Mouse (Mus musculus) MEL (cell line): ENCODE data around the gene Bbox1. TPM values are rescaled to one million over a fixed set of nuclear protein-coding genes. Genes with fewer than 3 reads are reported as not detected.

Experiments used
- DNase-seq: peaks from one replicate; pipeline ENCODE4 v3.0.0; 2011; ENCODE audit warnings: low read depth, low spot score
- H3K27ac ChIP-seq: 2 replicates; pipeline ENCODE4 v1.5.1; 2012; ENCODE audit warnings: low read depth, mild to moderate bottlenecking, control low read depth, low read length, moderate library complexity; ENCODE audit not compliant: control insufficient read depth
- H3K27me3 ChIP-seq, 2 experiments: fragments of 150-350 bp in 1 of 2; sonication (generic) in 1 of 2; 2 replicates each; pipeline ENCODE4 v1.6.1; 2012; ENCODE audit warnings: low read length in 2 of 2, mild to moderate bottlenecking in 2 of 2, improper control_type of control experiment in 1 of 2, moderate library complexity in 1 of 2; ENCODE audit not compliant: insufficient read depth in 2 of 2, control insufficient read depth in 1 of 2
- H3K36me3 ChIP-seq, 2 experiments: 2 replicates each; pipeline ENCODE4 v1.6.1; 2012 to 2014; ENCODE audit warnings: low read length in 2 of 2, improper control_type of control experiment in 1 of 2, inconsistent platforms in 1 of 2, mild to moderate bottlenecking in 1 of 2; ENCODE audit not compliant: insufficient read depth in 2 of 2, control insufficient read depth in 1 of 2
- H3K4me1 ChIP-seq, 2 experiments: fragments of 150-350 bp in 1 of 2; sonication (generic) in 1 of 2; 2 replicates each; pipeline ENCODE4 v1.6.1; 2012; ENCODE audit warnings: low read length in 2 of 2, improper control_type of control experiment in 1 of 2, mild to moderate bottlenecking in 1 of 2; ENCODE audit not compliant: insufficient read depth in 2 of 2, control insufficient read depth in 1 of 2
- H3K4me3 ChIP-seq, 2 experiments: fragments of 150-350 bp in 1 of 2; sonication (generic) in 1 of 2; 2 replicates each; pipeline ENCODE4 v1.5.1; 2012; ENCODE audit warnings: low read depth in 2 of 2, low read length in 2 of 2, mild to moderate bottlenecking in 2 of 2, moderate library complexity in 2 of 2, control low read depth in 1 of 2, improper control_type of control experiment in 1 of 2; ENCODE audit not compliant: control insufficient read depth in 1 of 2, insufficient read depth in 1 of 2
- H3K79me2 ChIP-seq: 2 replicates; pipeline ENCODE4 v1.6.1; 2012; ENCODE audit warnings: mild to moderate bottlenecking, low read length, moderate library complexity; ENCODE audit not compliant: control insufficient read depth, poor library complexity, insufficient read depth
- H3K9ac ChIP-seq: 2 replicates; pipeline ENCODE4 v1.6.1; 2012; ENCODE audit warnings: low read depth, mild to moderate bottlenecking, control low read depth, low read length, moderate library complexity; ENCODE audit not compliant: control insufficient read depth, poor library complexity, severe bottlenecking
- H3K9me3 ChIP-seq: fragments of 150-350 bp; sonication (generic); replicated peaks from 2 replicates; pipeline ENCODE4 v1.6.1; 2012; ENCODE audit warnings: mild to moderate bottlenecking, low read length, improper control_type of control experiment, moderate library complexity; ENCODE audit not compliant: insufficient read depth
- BHLHE40 ChIP-seq: IDR thresholded peaks from 2 replicates; pipeline ENCODE4 v1.6.1; 2012; ENCODE audit warnings: low read depth, mild to moderate bottlenecking, inconsistent platforms, low read length, improper control_type of control experiment, borderline replicate concordance
- CHD1 ChIP-seq: IDR thresholded peaks from 2 replicates; pipeline ENCODE4 v1.6.1; 2012; ENCODE audit warnings: low read depth, mild to moderate bottlenecking, inconsistent platforms, low read length, improper control_type of control experiment
- EP300 ChIP-seq, 2 experiments: IDR thresholded peaks; 2 replicates each; pipeline ENCODE4 v1.6.1; 2011; ENCODE audit warnings: improper control_type of control experiment in 2 of 2, low read length in 2 of 2, low read depth in 1 of 2, mild to moderate bottlenecking in 1 of 2
- GATA1 ChIP-seq: IDR thresholded peaks from 2 replicates; pipeline ENCODE4 v1.6.1; 2011; ENCODE audit warnings: low read depth, low read length, improper control_type of control experiment
- MAFK ChIP-seq: IDR thresholded peaks from 2 replicates; pipeline ENCODE4 v1.6.1; 2011; ENCODE audit warnings: low read depth, mild to moderate bottlenecking, low read length, improper control_type of control experiment, borderline replicate concordance
- MXI1 ChIP-seq: IDR thresholded peaks from 2 replicates; pipeline ENCODE4 v1.6.1; 2011; ENCODE audit warnings: mild to moderate bottlenecking, low read depth, low read length, improper control_type of control experiment
- MYB ChIP-seq: IDR thresholded peaks from 2 replicates; pipeline ENCODE4 v1.6.1; 2011; ENCODE audit warnings: mild to moderate bottlenecking, low read depth, low read length, improper control_type of control experiment
- MYC ChIP-seq: IDR thresholded peaks from 2 replicates; pipeline ENCODE4 v1.6.1; 2011; ENCODE audit warnings: low read depth, mild to moderate bottlenecking, low read length, improper control_type of control experiment, moderate library complexity
- NELFE ChIP-seq: IDR thresholded peaks from 2 replicates; pipeline ENCODE4 v1.6.1; 2011; ENCODE audit warnings: low read depth, low read length, improper control_type of control experiment
- POLR2AphosphoS5 ChIP-seq: IDR thresholded peaks from 2 replicates; pipeline ENCODE4 v1.6.1; 2012; ENCODE audit warnings: low read depth, borderline replicate concordance, mild to moderate bottlenecking, inconsistent platforms, low read length, moderate library complexity, mixed read lengths
- SIN3A ChIP-seq: IDR thresholded peaks from 2 replicates; pipeline ENCODE4 v1.6.1; 2012; ENCODE audit warnings: low read length, improper control_type of control experiment, inconsistent platforms
- SMC3 ChIP-seq: IDR thresholded peaks from 2 replicates; pipeline ENCODE4 v1.6.1; 2011; ENCODE audit warnings: low read depth, low read length, improper control_type of control experiment
- TAL1 ChIP-seq: IDR thresholded peaks from 2 replicates; pipeline ENCODE4 v1.6.1; 2012; ENCODE audit warnings: mild to moderate bottlenecking, inconsistent platforms, low read length, moderate library complexity, mixed read lengths
- UBTF ChIP-seq: IDR thresholded peaks from 2 replicates; pipeline ENCODE4 v1.6.1; 2012; ENCODE audit warnings: low read depth, mild to moderate bottlenecking, inconsistent platforms, low read length, improper control_type of control experiment, moderate library complexity, borderline replicate concordance; ENCODE audit not compliant: insufficient read depth
- USF1 ChIP-seq: IDR thresholded peaks from 2 replicates; pipeline ENCODE4 v1.6.1; 2014; ENCODE audit warnings: low read depth, mild to moderate bottlenecking, inconsistent platforms, low read length, improper control_type of control experiment, moderate library complexity
- USF2 ChIP-seq, 2 experiments: IDR thresholded peaks; 2 replicates each; pipeline ENCODE4 v1.6.1; 2011 to 2012; ENCODE audit warnings: improper control_type of control experiment in 2 of 2, low read length in 2 of 2, borderline replicate concordance in 1 of 2, inconsistent platforms in 1 of 2, low read depth in 1 of 2, mild to moderate bottlenecking in 1 of 2; ENCODE audit not compliant: insufficient read depth in 1 of 2
- ZKSCAN1 ChIP-seq: IDR thresholded peaks from 2 replicates; pipeline ENCODE4 v1.6.1; 2012; ENCODE audit warnings: low read depth, mild to moderate bottlenecking, inconsistent platforms, low read length, improper control_type of control experiment, moderate library complexity
- ZNF384 ChIP-seq: IDR thresholded peaks from 2 replicates; pipeline ENCODE4 v1.6.1; 2012; ENCODE audit warnings: low read depth, mild to moderate bottlenecking, inconsistent platforms, low read length, improper control_type of control experiment
- polyA plus RNA-seq, 2 experiments: library from polyadenylated mRNA; stranded (reverse) in 1 of 2; unstranded in 1 of 2; fragments of >175 nt in 1 of 2; fragments of >200 nt in 1 of 2; gene quantifications; 2 replicates each; pipeline versions ENCODE4 v1.2.1 to v1.2.4; 2012; ENCODE audit warnings: low replicate concordance in 2 of 2, low read depth in 1 of 2; ENCODE audit not compliant: insufficient read length in 2 of 2, insufficient read depth in 1 of 2, missing spikeins in 1 of 2
- total RNA-seq: library from RNA; depleted of rRNA; stranded (reverse); fragments of 300-350 nt; gene quantifications from 2 replicates; pipeline ENCODE4 v1.2.3, GENCODE M21; 2012

Bbox1 gene
- total and polyA plus RNA-seq, 3 experiments, result not detected

- no peak overlapping the region for H3K4me3 ChIP-seq
- H3K27me3 ChIP-seq, result no peaks in the 10 kb centered on the region
- no peak for TF ChIP-seq MAFK
- TF ChIP-seq POLR2AphosphoS5, result no peak
- no peak for TF ChIP-seq TAL1
- no peak for TF ChIP-seq USF1
- no peak for TF ChIP-seq GATA1
- TF ChIP-seq CHD1, result no peak
- no peak for TF ChIP-seq MYB
- TF ChIP-seq MXI1, result no peak
- no peak for TF ChIP-seq SIN3A
- TF ChIP-seq ZKSCAN1, result no peak
- TF ChIP-seq EP300 (IDR thresholded peaks at IDR 0.05; ENCODE audit: low read depth in 1 of 2, low read length in 2 of 2), result no peak
- no peak for TF ChIP-seq UBTF
- TF ChIP-seq BHLHE40, result no peak
- no peak for TF ChIP-seq ZNF384
- TF ChIP-seq MYC, result no peak
- H3K9me3 ChIP-seq, result no peaks in the 10 kb centered on the region
- H3K4me1 ChIP-seq, result no peaks in the 10 kb centered on the region
- no peak overlapping the region for H3K27ac ChIP-seq
- H3K36me3 ChIP-seq, result no peaks in the 10 kb centered on the region
- no peak for DNase-seq
- no peak overlapping the region for H3K9ac ChIP-seq
- no peaks in the 10 kb centered on the region for H3K79me2 ChIP-seq
These were observed 45.1 kb downstream of the Bbox1 start for GRCm38 (mm10) chr2:110269281-110269680.

DNA sequence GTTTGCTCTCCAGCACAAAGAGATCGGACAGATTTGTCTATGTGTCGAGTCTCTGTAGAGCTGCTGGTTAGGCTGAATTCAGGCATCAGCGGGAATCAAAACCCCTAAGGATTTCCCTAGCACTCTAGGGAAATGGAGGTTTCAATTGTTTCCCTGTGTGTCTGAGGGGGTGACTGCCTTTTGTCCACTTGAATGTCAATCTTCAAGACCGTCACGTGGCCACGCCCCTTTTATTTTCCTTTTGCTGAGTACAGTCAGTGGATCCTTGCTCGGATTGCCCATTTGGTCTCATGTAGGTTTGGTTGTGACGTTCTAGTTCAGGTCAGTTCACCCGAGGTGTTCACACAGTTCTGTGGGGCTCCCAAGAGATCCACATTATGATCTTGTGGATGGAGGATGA, 82.1 kb downstream of the Bbox1 start:
- H3K9ac ChIP-seq, result peak overlapping the region; percentile 25; the same call in 1 of the 2 replicates
- peak overlapping the region; percentile 59 to 62 for H3K4me3 ChIP-seq
- no peak overlapping the region for H3K27ac ChIP-seq
- H3K4me1 ChIP-seq, result peaks cover 0 to 3% of the 10 kb centered on the region in 2 experiments; a peak in 1 of 4 replicates
- no peaks in the 10 kb centered on the region for H3K36me3 ChIP-seq
- DNase-seq, result peak; percentile 64
- H3K9me3 ChIP-seq, result no peaks in the 10 kb centered on the region
- H3K79me2 ChIP-seq, result no peaks in the 10 kb centered on the region
- peak; percentile 83 for TF ChIP-seq USF1
- no peak for TF ChIP-seq NELFE
- no peak for TF ChIP-seq SMC3
- TF ChIP-seq USF2 (IDR thresholded peaks at IDR 0.05; ENCODE audit: borderline replicate concordance in 1 of 2, insufficient read depth in 1 of 2, low read depth in 1 of 2, low read length in 2 of 2), result peak in 1 of 2 experiments; percentile 42; a peak in 1 of 4 replicates
- H3K27me3 ChIP-seq, result no peaks in the 10 kb centered on the region
